Comparison of ENCODE assay signal across 14 mouse cellular contexts in genomic region chr10:42925103-42925866, GRCm38 (mm10).
DNase-seq lines count a peak whose midpoint lies in the region; ATAC-seq and TF ChIP-seq lines count a peak whose summit lies in the region.
"Had no signal": no experiment of that assay in that cellular context is flagged by ENCODE, and none has a peak within 500 bp of the region (broad histone marks: within the 10 kb centered on the region; RNA-seq: fewer than 3 reads in every experiment).

No protein-coding gene starts in this region.

- H3K27ac ChIP-seq in heart, embryonic 12.5 days (ENCODE audit: poor library complexity, severe bottlenecking): no peak overlapping the region
- H3K27ac ChIP-seq in lung, embryonic 15.5 days: no peak overlapping the region
- H3K27ac ChIP-seq in liver, embryonic 13.5 days: no peak overlapping the region
- H3K27ac ChIP-seq: forebrain, embryonic 13.5 days; liver, embryonic 14.5 days; midbrain, embryonic 15.5 days had no signal

- ATAC-seq in heart, embryonic 12.5 days (ENCODE audit: insufficient number of reproducible peaks, low FRiP score): no peak
- no peak for ATAC-seq in lung, embryonic 15.5 days (ENCODE audit: borderline replicate concordance, extremely low read depth, low FRiP score, low TSS enrichment)
- ATAC-seq in liver, embryonic 13.5 days (ENCODE audit: low read depth): no peak
- ATAC-seq: forebrain, embryonic 13.5 days; midbrain, embryonic 15.5 days; Patski had no signal

- no peak overlapping the region for H3K9ac ChIP-seq in heart, embryonic 12.5 days
- H3K9ac ChIP-seq in lung, embryonic 15.5 days: no peak overlapping the region
- no peak overlapping the region for H3K9ac ChIP-seq in liver, embryonic 13.5 days
- H3K9ac ChIP-seq: forebrain, embryonic 13.5 days; liver, embryonic 14.5 days; midbrain, embryonic 15.5 days had no signal

- H3K4me2 ChIP-seq in heart, embryonic 12.5 days: peak overlapping the region; percentile 42
- peak overlapping the region; percentile 45 for H3K4me2 ChIP-seq in lung, embryonic 15.5 days
- peak overlapping the region; percentile 17; the same call in 1 of the 2 replicates for H3K4me2 ChIP-seq in liver, embryonic 13.5 days
- H3K4me2 ChIP-seq: forebrain, embryonic 13.5 days; midbrain, embryonic 15.5 days had no signal

- H3K36me3 ChIP-seq in heart, embryonic 12.5 days: no peaks in the 10 kb centered on the region
- H3K36me3 ChIP-seq in lung, embryonic 15.5 days: no peaks in the 10 kb centered on the region
- no peaks in the 10 kb centered on the region for H3K36me3 ChIP-seq in liver, embryonic 13.5 days
- H3K36me3 ChIP-seq: midbrain, embryonic 15.5 days had no signal

- DNase-seq in heart, adult 8-10 months (ENCODE audit: low spot score): no peak
- DNase-seq in lung, adult 2 months: no peak
- peak; percentile 76 for DNase-seq in ZHBTc4 (ENCODE audit: low read depth, low spot score)
- no peak for DNase-seq in liver, embryonic 13.5 days
- no peak for DNase-seq in layer of hippocampus, adult 11-12 months (ENCODE audit: low spot score)
- no peak for DNase-seq in cerebellum, postnatal 14 days
- DNase-seq: cerebellum, adult 11-12 months; gastrocnemius, postnatal 36 days had no signal

- no peak for TF ChIP-seq CTCF in lung, adult 2 months (IDR thresholded peaks at IDR 0.05; ENCODE audit: insufficient read depth, low read length)

- H3K4me3 ChIP-seq in heart, embryonic 12.5 days: peak overlapping the region; percentile 12; the same call in 1 of the 2 replicates
- H3K4me3 ChIP-seq in lung, embryonic 15.5 days: peak overlapping the region; percentile 9; the same call in 1 of the 2 replicates
- no peak overlapping the region for H3K4me3 ChIP-seq in lung, adult 2 months (replicated peaks; ENCODE audit: extremely low read depth, low read depth, low read length)
- H3K4me3 ChIP-seq in liver, embryonic 13.5 days (replicated peaks): no peak overlapping the region
- H3K4me3 ChIP-seq: forebrain, embryonic 13.5 days; midbrain, embryonic 15.5 days had no signal

- H3K4me1 ChIP-seq in heart, embryonic 12.5 days (replicated peaks): no peaks in the 10 kb centered on the region
- no peaks in the 10 kb centered on the region for H3K4me1 ChIP-seq in lung, embryonic 15.5 days
- no peaks in the 10 kb centered on the region for H3K4me1 ChIP-seq in lung, adult 2 months (ENCODE audit: control insufficient read depth, insufficient read depth, low read length)
- no peaks in the 10 kb centered on the region for H3K4me1 ChIP-seq in liver, embryonic 13.5 days (replicated peaks)
- H3K4me1 ChIP-seq: forebrain, embryonic 13.5 days; midbrain, embryonic 15.5 days had no signal

- WGBS in heart, embryonic 12.5 days: 63% methylated on average over 22 of the region's 22 CpGs
- 65% methylated on average over 22 of the region's 22 CpGs for WGBS in lung, embryonic 15.5 days
- WGBS in lung, adult 2 months: 68% methylated on average over 22 of the region's 22 CpGs
- WGBS in liver, embryonic 13.5 days (ENCODE audit: insufficient replicate concordance): 60% methylated on average over 22 of the region's 22 CpGs

- H3K27me3 ChIP-seq in heart, embryonic 12.5 days (replicated peaks): no peaks in the 10 kb centered on the region
- no peaks in the 10 kb centered on the region for H3K27me3 ChIP-seq in lung, embryonic 15.5 days
- H3K27me3 ChIP-seq in liver, embryonic 13.5 days: no peaks in the 10 kb centered on the region
- H3K27me3 ChIP-seq: forebrain, embryonic 13.5 days; midbrain, embryonic 15.5 days had no signal

- TF ChIP-seq POLR2A in lung, adult 2 months (IDR thresholded peaks at IDR 0.05; ENCODE audit: borderline replicate concordance, extremely low read depth, low read depth, low read length): no peak

- H3K9me3 ChIP-seq in heart, embryonic 12.5 days (replicated peaks): 0 out of 2 replicates have a peak, but pooled peaks cover 4% of the 10 kb centered on the region
- H3K9me3 ChIP-seq in lung, embryonic 15.5 days: no peaks in the 10 kb centered on the region
- no peaks in the 10 kb centered on the region for H3K9me3 ChIP-seq in liver, embryonic 13.5 days (replicated peaks)
- H3K9me3 ChIP-seq: forebrain, embryonic 13.5 days; midbrain, embryonic 15.5 days had no signal

Comparison
In these comparisons a context has a peak if more than half of its experiments do, and no peak if none do; other contexts are left out.
1. H3K4me3 ChIP-seq: peak in heart, embryonic 12.5 days (single experiment) and lung, embryonic 15.5 days (single experiment); none in lung, adult 2 months (single experiment) and liver, embryonic 13.5 days (single experiment).
2. Peak in every context shown above with its lines, with median percentiles within 50 percentile points of each other: H3K4me2 ChIP-seq.